Comparison of ENCODE assay signal across 9 mouse cellular contexts in genomic region chr2:33919934-33920615, GRCm38 (mm10). TPM values are rescaled to one million over a fixed set of nuclear protein-coding genes. Genes with fewer than 3 reads are reported as not detected.
DNase-seq lines count a peak whose midpoint lies in the region; ATAC-seq lines count a peak whose summit lies in the region.
"Had no signal": no experiment of that assay in that cellular context is flagged by ENCODE, and none has a peak within 500 bp of the region (broad histone marks: within the 10 kb centered on the region; RNA-seq: fewer than 3 reads in every experiment).

No protein-coding gene starts in this region.

- no peak overlapping the region for H3K27ac ChIP-seq in forebrain, embryonic 12.5 days
- no peak overlapping the region for H3K27ac ChIP-seq in forebrain, embryonic 14.5 days (ENCODE audit: low read depth, low read length)
- peak overlapping the region; percentile 72 for H3K27ac ChIP-seq in embryonic facial prominence, embryonic 10.5 days (replicated peaks)
- H3K27ac ChIP-seq in intestine, embryonic 15.5 days, result peak overlapping the region; percentile 7; the same call in 1 of the 2 replicates
- no peak overlapping the region for H3K27ac ChIP-seq in midbrain, embryonic 15.5 days
- no peak overlapping the region for H3K27ac ChIP-seq in liver, embryonic 12.5 days
- H3K27ac ChIP-seq: liver, embryonic 13.5 days had no signal

- no peaks in the 10 kb centered on the region for H3K9me3 ChIP-seq in forebrain, embryonic 12.5 days
- no peaks in the 10 kb centered on the region for H3K9me3 ChIP-seq in forebrain, embryonic 14.5 days (replicated peaks; ENCODE audit: control insufficient read depth, low read length)
- H3K9me3 ChIP-seq in embryonic facial prominence, embryonic 10.5 days, result no peaks in the 10 kb centered on the region
- H3K9me3 ChIP-seq in intestine, embryonic 15.5 days, result no peaks in the 10 kb centered on the region
- no peaks in the 10 kb centered on the region for H3K9me3 ChIP-seq in midbrain, embryonic 15.5 days
- H3K9me3 ChIP-seq in liver, embryonic 12.5 days (replicated peaks), result no peaks in the 10 kb centered on the region
- H3K9me3 ChIP-seq: liver, embryonic 13.5 days had no signal

- peaks cover 17% of the 10 kb centered on the region for H3K4me1 ChIP-seq in forebrain, embryonic 12.5 days
- H3K4me1 ChIP-seq in forebrain, embryonic 14.5 days (ENCODE audit: control insufficient read depth, insufficient read depth, low read length), result no peaks in the 10 kb centered on the region
- peaks cover 37% of the 10 kb centered on the region for H3K4me1 ChIP-seq in embryonic facial prominence, embryonic 10.5 days
- peaks cover 9% of the 10 kb centered on the region for H3K4me1 ChIP-seq in intestine, embryonic 15.5 days (replicated peaks)
- H3K4me1 ChIP-seq in midbrain, embryonic 15.5 days, result peaks cover 10% of the 10 kb centered on the region
- H3K4me1 ChIP-seq in liver, embryonic 12.5 days, result 0 out of 2 replicates have a peak, but pooled peaks cover 3% of the 10 kb centered on the region
- H3K4me1 ChIP-seq: liver, embryonic 13.5 days had no signal

- 18% methylated on average over 22 of the region's 22 CpGs for WGBS in forebrain, embryonic 12.5 days
- 20% methylated on average over 22 of the region's 22 CpGs for WGBS in forebrain, embryonic 14.5 days
- 20% methylated on average over 22 of the region's 22 CpGs for WGBS in embryonic facial prominence, embryonic 10.5 days
- WGBS in intestine, embryonic 15.5 days, result 15% methylated on average over 22 of the region's 22 CpGs
- 16% methylated on average over 22 of the region's 22 CpGs for WGBS in midbrain, embryonic 15.5 days
- 41% methylated on average over 22 of the region's 22 CpGs for WGBS in liver, embryonic 12.5 days (ENCODE audit: insufficient replicate concordance)

- no peak for ATAC-seq in forebrain, embryonic 12.5 days (ENCODE audit: low FRiP score)
- no peak for ATAC-seq in forebrain, embryonic 14.5 days
- peak; percentile 81 for ATAC-seq in intestine, embryonic 15.5 days
- ATAC-seq in midbrain, embryonic 15.5 days (replicated peaks), result no peak
- ATAC-seq in liver, embryonic 12.5 days, result no peak

- H3K27me3 ChIP-seq in forebrain, embryonic 12.5 days, result peaks cover 42% of the 10 kb centered on the region
- no peaks in the 10 kb centered on the region; the same call in 1 of the 2 replicates for H3K27me3 ChIP-seq in forebrain, embryonic 14.5 days (replicated peaks; ENCODE audit: control insufficient read depth, insufficient read depth, low read length)
- H3K27me3 ChIP-seq in embryonic facial prominence, embryonic 10.5 days (replicated peaks; ENCODE audit: low read depth, poor library complexity, severe bottlenecking), result peaks cover 50% of the 10 kb centered on the region
- H3K27me3 ChIP-seq in intestine, embryonic 15.5 days (replicated peaks), result no peaks in the 10 kb centered on the region
- H3K27me3 ChIP-seq in midbrain, embryonic 15.5 days (replicated peaks), result no peaks in the 10 kb centered on the region
- peaks cover 47% of the 10 kb centered on the region for H3K27me3 ChIP-seq in liver, embryonic 12.5 days (replicated peaks)

- H3K9ac ChIP-seq in forebrain, embryonic 12.5 days, result peak overlapping the region; percentile 44; the same call in 1 of the 2 replicates
- no peak overlapping the region for H3K9ac ChIP-seq in forebrain, embryonic 14.5 days (ENCODE audit: low read length)
- H3K9ac ChIP-seq in intestine, embryonic 15.5 days, result no peak overlapping the region
- H3K9ac ChIP-seq in midbrain, embryonic 15.5 days, result no peak overlapping the region
- no peak overlapping the region for H3K9ac ChIP-seq in liver, embryonic 12.5 days
- H3K9ac ChIP-seq: liver, embryonic 13.5 days had no signal

- H3K36me3 ChIP-seq in forebrain, embryonic 12.5 days (replicated peaks), result no peaks in the 10 kb centered on the region
- no peaks in the 10 kb centered on the region for H3K36me3 ChIP-seq in forebrain, embryonic 14.5 days (ENCODE audit: control insufficient read depth, insufficient read depth, low read length)
- H3K36me3 ChIP-seq in embryonic facial prominence, embryonic 10.5 days (replicated peaks), result no peaks in the 10 kb centered on the region
- no peaks in the 10 kb centered on the region for H3K36me3 ChIP-seq in intestine, embryonic 15.5 days
- no peaks in the 10 kb centered on the region for H3K36me3 ChIP-seq in midbrain, embryonic 15.5 days (replicated peaks)
- no peaks in the 10 kb centered on the region for H3K36me3 ChIP-seq in liver, embryonic 12.5 days
- H3K36me3 ChIP-seq: liver, embryonic 13.5 days had no signal

- peak overlapping the region; percentile 26 for H3K4me2 ChIP-seq in forebrain, embryonic 12.5 days
- H3K4me2 ChIP-seq in forebrain, embryonic 14.5 days (ENCODE audit: low read length), result no peak overlapping the region
- peak overlapping the region; percentile 47 for H3K4me2 ChIP-seq in intestine, embryonic 15.5 days (replicated peaks)
- peak overlapping the region; percentile 2; the same call in 1 of the 2 replicates for H3K4me2 ChIP-seq in midbrain, embryonic 15.5 days
- no peak overlapping the region for H3K4me2 ChIP-seq in liver, embryonic 12.5 days
- H3K4me2 ChIP-seq: liver, embryonic 13.5 days had no signal

- H3K4me3 ChIP-seq in forebrain, embryonic 12.5 days (replicated peaks), result no peak overlapping the region
- no peak overlapping the region for H3K4me3 ChIP-seq in forebrain, embryonic 14.5 days (ENCODE audit: low read depth, low read length)
- peak overlapping the region; percentile 36; the same call in 1 of the 2 replicates for H3K4me3 ChIP-seq in embryonic facial prominence, embryonic 10.5 days
- H3K4me3 ChIP-seq in intestine, embryonic 15.5 days (replicated peaks), result 0 out of 2 replicates have a peak overlapping the region, but pooled peaks have one; percentile 1
- H3K4me3 ChIP-seq in midbrain, embryonic 15.5 days, result no peak overlapping the region
- H3K4me3 ChIP-seq in liver, embryonic 12.5 days, result no peak overlapping the region
- H3K4me3 ChIP-seq: liver, embryonic 13.5 days had no signal

- DNase-seq in forebrain, embryonic 14.5 days (ENCODE audit: low spot score), result no peak
- DNase-seq in embryonic facial prominence, embryonic 10.5 days (ENCODE audit: low spot score), result peak; percentile 40
- DNase-seq in spleen, postnatal 10 days (ENCODE audit: low spot score in 2 of 2), result no peak
- no peak for DNase-seq in cerebellum, postnatal 36 days
- DNase-seq: liver, embryonic 13.5 days had no signal

RNA-seq across cellular contexts. Expression of gene Mvb12b, which starts 32.3 kb away (rescaled TPM):
- 51.5 and 64.7 TPM in 2 replicates for polyA plus RNA-seq in forebrain, embryonic 12.5 days (2016; fragmentation: Nextera tagmentation; extraction: Ambion mirVana)
- 49.5 and 52.2 TPM in 2 replicates for polyA plus RNA-seq in forebrain, embryonic 14.5 days (2014; fragmentation: Nextera tagmentation; extraction: Ambion mirVana)
- 14.4 and 16.1 TPM in 2 replicates for polyA plus RNA-seq in embryonic facial prominence, embryonic 10.5 days (2016; fragmentation: Nextera tagmentation; extraction: Ambion mirVana)
- 12.8 and 15.7 TPM in 2 replicates for polyA plus RNA-seq in intestine, embryonic 15.5 days (2015; fragmentation: Nextera tagmentation; extraction: Ambion mirVana)
- 67.0 and 69.2 TPM in 2 replicates for polyA plus RNA-seq in midbrain, embryonic 15.5 days (2015; fragmentation: Nextera tagmentation; extraction: Ambion mirVana)
- polyA plus RNA-seq in liver, embryonic 12.5 days (2016; fragmentation: Nextera tagmentation; extraction: Ambion mirVana), result 21.3 and 21.6 TPM in 2 replicates

Comparison
In these comparisons a context has a peak if more than half of its experiments do, and no peak if none do; other contexts are left out.
1. H3K4me2 ChIP-seq: peak in forebrain, embryonic 12.5 days (single experiment), intestine, embryonic 15.5 days (single experiment) and midbrain, embryonic 15.5 days (single experiment); none in forebrain, embryonic 14.5 days (single experiment) and liver, embryonic 12.5 days (single experiment).
2. H3K27ac ChIP-seq: peak in embryonic facial prominence, embryonic 10.5 days (single experiment) and intestine, embryonic 15.5 days (single experiment); none in forebrain, embryonic 12.5 days (single experiment), forebrain, embryonic 14.5 days (single experiment), midbrain, embryonic 15.5 days (single experiment) and liver, embryonic 12.5 days (single experiment).
3. H3K4me3 ChIP-seq: peak in embryonic facial prominence, embryonic 10.5 days (single experiment) and intestine, embryonic 15.5 days (single experiment); none in forebrain, embryonic 12.5 days (single experiment), forebrain, embryonic 14.5 days (single experiment), midbrain, embryonic 15.5 days (single experiment) and liver, embryonic 12.5 days (single experiment).